Mouse (Mus musculus): ENCODE data around the gene Pi4ka. TPM values are rescaled to one million over a fixed set of nuclear protein-coding genes. Genes with fewer than 3 reads are reported as not detected.
"Not testable (repeated sequence)": the region's sequence is repeated elsewhere in the genome, so short reads cannot be mapped to it uniquely, and the experiment has no call there.

Pi4ka gene
- total RNA-seq, 2 experiments from 2014 or later: 15.9 to 17.1 TPM

DNA sequence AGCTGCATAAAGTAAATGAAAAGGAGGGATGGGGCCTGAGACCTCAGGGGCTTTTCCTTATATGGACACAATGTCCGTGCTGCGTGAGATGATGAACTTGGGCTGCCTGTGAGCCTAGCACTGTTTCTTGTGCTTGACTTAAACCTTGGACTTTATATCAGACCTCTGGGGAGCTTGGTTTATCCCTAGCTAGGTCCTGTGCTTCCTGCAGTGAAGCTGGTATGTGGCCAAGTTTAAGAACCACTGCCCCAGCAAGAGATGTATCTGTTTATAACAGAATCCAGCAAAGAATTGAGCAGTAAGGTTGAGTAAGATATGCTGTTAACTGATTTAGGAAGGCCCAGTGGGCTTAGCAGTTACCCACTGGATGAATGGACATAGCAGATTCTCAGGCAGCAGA is 166.7 kb downstream of the Pi4ka start:
- ATAC-seq (replicated peaks; ENCODE audit: low FRiP score, poor library complexity, severe bottlenecking): no peak

- ATAC-seq (replicated peaks; ENCODE audit: low FRiP score, poor library complexity, severe bottlenecking): no peak
These were observed 168.5 kb downstream of the Pi4ka start for GRCm38 (mm10) chr16:17237634-17238033.

DNA sequence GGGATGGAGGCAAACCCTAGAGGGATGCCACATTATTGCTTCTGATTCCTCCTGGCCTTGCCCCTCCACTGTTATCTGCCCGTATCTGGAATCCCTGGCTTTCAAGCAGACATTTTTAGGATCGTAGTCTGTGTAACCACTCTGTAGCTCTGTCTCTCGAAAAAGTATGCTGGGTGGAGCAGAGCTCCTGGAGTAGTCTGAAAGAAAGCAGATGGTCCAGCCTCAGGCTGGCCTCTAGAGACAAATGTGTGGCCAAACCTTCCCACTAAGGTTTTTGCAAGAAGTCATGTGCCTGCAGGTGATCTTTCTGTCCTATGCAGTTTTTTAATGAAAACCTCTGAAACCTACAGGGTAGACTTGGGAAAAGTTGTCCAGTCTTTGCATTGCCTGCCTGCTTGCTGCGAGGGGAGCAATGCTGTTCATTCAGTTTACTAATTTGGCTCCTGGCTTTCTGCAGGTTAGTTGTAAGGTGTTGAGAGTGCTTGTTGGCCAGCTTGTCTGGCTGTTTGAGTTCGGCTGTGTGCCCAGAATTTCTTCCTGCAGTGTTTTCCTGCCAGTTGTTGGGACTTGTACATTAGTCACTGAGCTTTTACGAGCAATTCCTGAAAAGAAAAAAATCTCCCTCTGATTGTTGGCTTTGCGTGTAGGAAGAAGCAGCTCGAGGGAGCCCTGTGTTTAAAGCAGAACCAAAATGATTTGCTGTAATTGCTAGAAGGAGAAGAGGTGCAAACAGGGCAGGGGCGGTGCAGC is 171.0 kb downstream of the Pi4ka start:
- ATAC-seq (replicated peaks; ENCODE audit: low FRiP score, poor library complexity, severe bottlenecking): no peak

- ATAC-seq (replicated peaks; ENCODE audit: low FRiP score, poor library complexity, severe bottlenecking): no peak
These were observed 171.6 kb downstream of the Pi4ka start for GRCm38 (mm10) chr16:17234499-17234895.

DNA sequence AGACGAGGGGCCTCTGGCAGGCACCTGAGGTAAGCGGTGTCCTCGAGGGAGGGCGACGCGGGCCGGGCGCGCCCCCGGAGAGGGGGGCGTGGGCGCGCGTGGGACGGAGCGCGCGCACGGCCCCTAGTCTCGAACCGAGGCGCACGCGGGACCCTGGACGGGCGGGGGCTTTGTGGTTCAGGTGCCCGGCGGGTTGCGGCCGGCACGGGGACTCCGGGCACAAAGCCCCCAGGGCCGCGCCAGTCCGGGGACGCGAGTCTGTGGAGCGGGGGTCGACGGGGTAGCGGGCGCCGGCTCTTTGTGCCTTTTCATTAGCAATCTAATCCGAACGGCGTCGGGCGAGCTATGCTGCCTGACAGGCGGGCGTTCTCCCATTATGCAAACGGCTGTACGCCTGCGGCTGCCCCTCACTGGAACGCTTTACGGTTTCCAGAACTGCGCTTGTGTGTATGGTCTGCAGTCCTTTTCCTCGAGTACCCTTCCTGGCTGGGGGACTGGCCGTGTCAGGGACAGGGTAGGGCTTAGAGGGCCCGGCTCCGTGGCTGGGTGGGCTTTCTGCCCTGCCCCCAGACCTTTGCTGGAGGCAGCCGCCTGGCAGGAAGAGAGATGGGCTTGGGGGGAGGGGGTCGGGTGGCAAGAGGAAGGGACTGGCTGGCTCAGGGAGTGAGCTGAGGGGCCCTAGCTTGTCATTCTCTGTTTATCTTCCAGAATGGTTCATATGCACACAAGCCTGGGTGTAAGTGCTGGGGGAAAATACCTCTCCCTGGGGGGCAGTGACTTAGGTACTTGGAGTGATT is 172.2 kb downstream of the Pi4ka start:
- ATAC-seq (replicated peaks; ENCODE audit: low FRiP score, poor library complexity, severe bottlenecking): no peak

- peak; percentile 49 for ATAC-seq (replicated peaks; ENCODE audit: low FRiP score, poor library complexity, severe bottlenecking)
These were observed 173.1 kb downstream of the Pi4ka start, which contains the start of gene Hic2 for GRCm38 (mm10) chr16:17232794-17233701. Gene Hic2 (plus strand): TSS chr16:17233572.

- ATAC-seq (replicated peaks; ENCODE audit: low FRiP score, poor library complexity, severe bottlenecking): not testable (repeated sequence)
These were observed 174.6 kb downstream of the Pi4ka start for GRCm38 (mm10) chr16:17231523-17231922.

Other genes with a start within 250 kb of the Pi4ka start
- gene Ube2l3, start 203.7 kb downstream of the Pi4ka start, total RNA-seq (2015; ENCODE audit: low replicate concordance): 110 and 161 TPM in 2 replicates
- 31.6 and 40.6 TPM in 2 replicates for gene Ube2l3, start 203.7 kb downstream of the Pi4ka start, total RNA-seq (2017; ENCODE audit: low replicate concordance)
- not detected in 2 replicates for gene Rimbp3, start 197.7 kb downstream of the Pi4ka start, total RNA-seq (2015; ENCODE audit: low replicate concordance)
- 0.38 TPM in 1 of 2 replicates, not detected in the other for gene Rimbp3, start 197.7 kb downstream of the Pi4ka start, total RNA-seq (2017; ENCODE audit: low replicate concordance)
- under 0.01 TPM in 1 of 2 replicates, not detected in the other for gene Hic2, start 172.7 kb downstream of the Pi4ka start, total RNA-seq (2015; ENCODE audit: low replicate concordance)
- 0.13 and 0.23 TPM in 2 replicates for gene Hic2, start 172.7 kb downstream of the Pi4ka start, total RNA-seq (2017; ENCODE audit: low replicate concordance)
- gene Tmem191c, start 130.2 kb downstream of the Pi4ka start, total RNA-seq (2015; ENCODE audit: low replicate concordance): 4.6 TPM in 1 of 2 replicates, not detected in the other
- not detected in 2 replicates for gene Tmem191c, start 130.2 kb downstream of the Pi4ka start, total RNA-seq (2017; ENCODE audit: low replicate concordance)
- gene Serpind1, start 74.9 kb downstream of the Pi4ka start, total RNA-seq (2015; ENCODE audit: low replicate concordance): not detected in 2 replicates
- gene Serpind1, start 74.9 kb downstream of the Pi4ka start, total RNA-seq (2017; ENCODE audit: low replicate concordance): not detected in 2 replicates
- 22.6 and 25.9 TPM in 2 replicates for gene Snap29, start 328 bp downstream of the Pi4ka start, total RNA-seq (2015; ENCODE audit: low replicate concordance)
- gene Snap29, start 328 bp downstream of the Pi4ka start, total RNA-seq (2017; ENCODE audit: low replicate concordance): 19.0 and 20.7 TPM in 2 replicates
- 21.3 and 25.2 TPM in 2 replicates for gene Crkl, start 45.7 kb upstream of the Pi4ka start, total RNA-seq (2015; ENCODE audit: low replicate concordance)
- gene Crkl, start 45.7 kb upstream of the Pi4ka start, total RNA-seq (2017; ENCODE audit: low replicate concordance): 20.0 and 24.4 TPM in 2 replicates
- gene Aifm3, start 83.3 kb upstream of the Pi4ka start, total RNA-seq (2015; ENCODE audit: low replicate concordance): not detected in 2 replicates
- gene Aifm3, start 83.3 kb upstream of the Pi4ka start, total RNA-seq (2017; ENCODE audit: low replicate concordance): not detected in 2 replicates
- gene Lztr1, start 102.4 kb upstream of the Pi4ka start, total RNA-seq (2015; ENCODE audit: low replicate concordance): 15.5 and 43.6 TPM in 2 replicates
- 33.1 and 54.4 TPM in 2 replicates for gene Lztr1, start 102.4 kb upstream of the Pi4ka start, total RNA-seq (2017; ENCODE audit: low replicate concordance)
- gene Thap7, start 124.8 kb upstream of the Pi4ka start, total RNA-seq (2015; ENCODE audit: low replicate concordance): 9.6 and 24.1 TPM in 2 replicates
- 10.8 and 16.3 TPM in 2 replicates for gene Thap7, start 124.8 kb upstream of the Pi4ka start, total RNA-seq (2017; ENCODE audit: low replicate concordance)
- gene Lrrc74b, start 154.9 kb upstream of the Pi4ka start, total RNA-seq (2015; ENCODE audit: low replicate concordance): not detected in 2 replicates
- not detected in 2 replicates for gene Lrrc74b, start 154.9 kb upstream of the Pi4ka start, total RNA-seq (2017; ENCODE audit: low replicate concordance)
- gene P2rx6, start 155.6 kb upstream of the Pi4ka start, total RNA-seq (2015; ENCODE audit: low replicate concordance): not detected in 2 replicates
- not detected in 2 replicates for gene P2rx6, start 155.6 kb upstream of the Pi4ka start, total RNA-seq (2017; ENCODE audit: low replicate concordance)
- gene Slc7a4, start 176.9 kb upstream of the Pi4ka start, total RNA-seq (2015; ENCODE audit: low replicate concordance): 2.2 TPM in 1 of 2 replicates, not detected in the other
- not detected in 2 replicates for gene Slc7a4, start 176.9 kb upstream of the Pi4ka start, total RNA-seq (2017; ENCODE audit: low replicate concordance)
- gene Smpd4, start 213.0 kb upstream of the Pi4ka start, total RNA-seq (2015; ENCODE audit: low replicate concordance): 59.1 and 97.3 TPM in 2 replicates
- gene Smpd4, start 213.0 kb upstream of the Pi4ka start, total RNA-seq (2017; ENCODE audit: low replicate concordance): 32.6 and 43.5 TPM in 2 replicates
- 5.0 and 11.5 TPM in 2 replicates for gene Ccdc74a, start 240.2 kb upstream of the Pi4ka start, total RNA-seq (2015; ENCODE audit: low replicate concordance)
- gene Ccdc74a, start 240.2 kb upstream of the Pi4ka start, total RNA-seq (2017; ENCODE audit: low replicate concordance): 2.8 and 13.5 TPM in 2 replicates

All from erythroid progenitor cell, adult 5-6 weeks (primary cell).